Mouse (Mus musculus): Measurements from ENCODE around the gene BC053393.
"Not testable (repeated sequence)": the region's sequence is repeated elsewhere in the genome, so short reads cannot be mapped to it uniquely, and the experiment has no call there.

Gene BC053393

DNA sequence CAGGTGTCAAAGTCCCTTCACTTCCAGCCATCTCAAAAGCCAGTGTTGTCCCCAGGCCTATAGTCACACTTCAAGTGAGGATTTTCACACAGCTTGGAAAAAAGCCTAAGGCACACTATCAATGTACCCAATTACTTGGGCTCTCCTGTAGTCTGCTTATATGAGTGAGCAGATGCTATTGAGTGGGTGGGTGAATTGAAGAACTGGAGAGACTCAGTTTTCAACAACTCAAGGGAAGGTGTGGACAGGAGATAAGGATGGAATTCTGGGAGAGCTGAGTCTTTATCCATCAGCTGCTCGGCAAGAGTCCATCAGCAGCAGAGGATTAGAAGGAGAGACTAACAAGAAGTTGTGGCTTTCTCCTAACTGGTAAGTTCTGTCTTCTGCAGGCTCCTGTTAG lies at the start of gene BC053393:
BC053393 (plus strand) TSS at position 210 of the 400 bp plus-strand sequence.
- DNase-seq = no peak

DNA sequence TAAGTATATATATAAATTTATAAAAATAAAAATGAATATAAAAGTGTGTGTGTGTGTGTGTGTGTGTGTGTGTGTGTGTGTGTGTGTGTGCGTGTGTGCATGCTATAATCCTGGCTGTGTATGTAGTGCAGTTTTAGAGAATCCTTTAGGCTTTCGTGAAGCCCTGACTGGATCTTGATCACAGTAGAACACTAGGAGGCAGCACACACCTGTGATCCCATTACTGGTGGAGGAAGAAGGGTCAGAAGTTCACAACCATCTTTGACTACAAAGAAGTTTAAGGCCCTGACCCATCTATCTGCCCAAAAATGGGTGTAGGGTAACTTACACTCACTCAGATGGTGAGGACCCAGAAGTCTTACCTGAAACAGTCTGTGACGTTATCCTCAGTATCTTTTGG lies 48.6 kb upstream of the BC053393 start:
- no peak for DNase-seq

GRCm38 (mm10) chr11:46523912-46524311 lies 47.4 kb upstream of the BC053393 start, which contains the start of gene Gm12169:
Gm12169 (plus strand) TSS chr11:46524212.
- no peak for DNase-seq

- no peak for DNase-seq
These were observed 41.2 kb upstream of the BC053393 start for GRCm38 (mm10) chr11:46530149-46530548.

GRCm38 (mm10) chr11:46536978-46537377 lies 34.4 kb upstream of the BC053393 start:
- no peak for DNase-seq

GRCm38 (mm10) chr11:46543530-46543929 lies 27.8 kb upstream of the BC053393 start:
- no peak for DNase-seq

DNA sequence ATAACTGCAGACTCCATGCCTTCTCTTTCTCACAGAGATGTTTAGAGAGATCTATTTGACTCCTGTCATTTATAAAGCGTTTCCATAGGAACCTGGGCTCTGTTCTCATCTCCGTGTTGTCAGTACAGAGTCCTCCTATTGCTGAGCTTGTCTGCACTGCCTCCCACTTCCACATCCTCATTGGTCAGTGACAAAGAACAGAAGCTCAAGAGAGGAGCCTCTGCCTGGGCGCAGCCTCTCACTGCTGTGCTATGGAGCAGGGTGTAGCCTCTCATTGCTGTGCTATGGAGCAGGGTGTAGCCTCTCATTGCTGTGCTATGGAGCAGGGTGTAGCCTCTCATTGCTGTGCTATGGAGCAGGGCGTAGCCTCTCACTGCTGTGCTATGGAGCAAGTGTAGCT lies 21.6 kb upstream of the BC053393 start:
- no peak for DNase-seq

DNA sequence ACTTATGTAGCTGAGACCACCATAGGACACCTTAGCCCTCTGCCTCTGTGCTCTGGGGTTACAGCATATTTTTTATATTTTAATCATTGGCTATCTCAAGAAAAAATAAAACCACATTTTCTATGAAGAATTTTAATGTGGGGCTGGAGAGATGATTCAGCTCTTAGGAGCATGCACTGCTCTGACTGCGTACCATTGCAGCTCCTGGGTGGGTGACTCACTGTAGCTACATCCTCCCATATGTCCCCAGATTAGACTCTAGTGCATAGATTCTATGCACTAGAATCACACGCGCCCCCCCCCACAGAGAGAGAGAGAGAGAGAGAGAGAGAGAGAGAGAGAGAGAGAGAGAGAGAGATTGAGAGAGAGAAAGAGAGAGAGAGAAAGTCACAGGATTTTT lies 18.6 kb upstream of the BC053393 start:
- DNase-seq = no peak

DNA sequence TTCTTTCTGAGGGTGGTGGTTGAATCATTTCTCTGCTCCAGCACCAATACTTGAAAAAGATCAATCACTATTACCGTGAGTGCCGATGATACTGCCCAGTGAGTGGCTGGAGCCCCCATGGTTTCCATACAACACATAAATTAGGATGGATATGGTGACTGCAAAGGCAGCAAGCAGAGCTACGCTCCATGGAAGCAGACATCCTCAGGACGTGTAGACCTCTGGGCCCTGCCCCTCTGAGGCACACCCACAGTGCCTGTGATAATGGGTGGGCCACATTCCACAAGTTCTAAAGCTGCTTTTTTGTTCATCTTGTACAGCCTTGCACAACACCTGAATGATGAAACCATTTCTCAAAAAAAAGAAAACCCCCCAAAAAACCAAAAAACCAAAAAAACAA lies 10.2 kb upstream of the BC053393 start:
- DNase-seq = no peak

DNA sequence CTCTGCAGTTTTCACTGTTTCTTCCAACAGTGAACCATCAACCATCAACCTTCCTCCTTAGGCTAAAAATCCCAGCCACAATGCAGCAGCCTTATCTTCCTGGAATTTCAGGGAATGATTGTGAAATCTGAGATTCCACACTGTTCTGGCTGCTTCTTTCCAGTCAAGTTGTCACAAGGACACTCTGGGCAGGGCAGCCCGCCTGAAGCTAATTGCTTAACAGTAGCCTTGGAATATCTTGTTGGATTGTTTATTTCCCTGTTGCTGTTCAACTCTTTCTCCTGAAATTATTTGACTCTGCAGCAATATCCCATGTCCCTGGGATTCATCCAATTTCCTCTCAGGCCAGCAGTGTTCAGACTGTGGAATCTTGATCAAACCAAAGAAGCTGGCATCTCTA lies 6.7 kb upstream of the BC053393 start:
- no peak for DNase-seq

DNA sequence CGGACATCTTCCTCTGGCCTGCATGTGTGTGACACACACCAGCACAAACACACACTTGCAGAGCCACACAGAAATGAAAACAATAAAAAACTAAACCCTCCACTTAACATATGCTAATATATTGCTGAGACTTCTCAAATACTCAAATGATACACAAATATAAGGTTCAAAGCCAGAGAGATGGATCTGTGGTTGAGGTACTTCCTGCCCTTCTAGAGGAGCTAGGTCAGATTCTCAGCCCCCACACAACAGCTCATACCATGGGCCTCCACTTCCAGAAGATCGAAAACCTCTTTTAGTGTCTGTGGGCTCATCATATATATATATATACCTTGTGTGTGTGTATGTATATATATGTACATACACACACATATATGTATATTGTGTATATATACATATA lies 5.4 kb upstream of the BC053393 start:
- DNase-seq = no peak

DNA sequence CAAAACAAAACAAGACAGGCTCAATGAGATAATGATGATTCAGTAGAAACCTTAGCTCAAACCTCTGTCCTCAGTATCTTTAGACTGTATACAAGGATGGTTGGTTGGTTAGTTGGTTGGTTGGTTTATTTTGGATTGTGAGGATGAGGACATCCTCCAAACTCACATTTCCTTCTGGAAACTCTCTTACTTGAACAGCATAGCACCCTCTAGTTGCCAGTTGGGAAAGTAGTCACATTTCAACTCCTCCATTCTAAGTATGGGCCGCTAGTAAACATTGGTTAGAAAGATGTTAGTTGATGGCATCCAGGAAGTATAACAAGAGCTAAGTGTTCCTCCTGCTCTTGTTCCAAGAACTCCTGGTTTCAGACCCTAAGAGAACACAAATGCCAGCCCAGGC lies 2.2 kb upstream of the BC053393 start:
- DNase-seq = no peak

GRCm38 (mm10) chr11:46578771-46579281 lies 7.5 kb downstream of the BC053393 start:
- DNase-seq = no peak

DNA sequence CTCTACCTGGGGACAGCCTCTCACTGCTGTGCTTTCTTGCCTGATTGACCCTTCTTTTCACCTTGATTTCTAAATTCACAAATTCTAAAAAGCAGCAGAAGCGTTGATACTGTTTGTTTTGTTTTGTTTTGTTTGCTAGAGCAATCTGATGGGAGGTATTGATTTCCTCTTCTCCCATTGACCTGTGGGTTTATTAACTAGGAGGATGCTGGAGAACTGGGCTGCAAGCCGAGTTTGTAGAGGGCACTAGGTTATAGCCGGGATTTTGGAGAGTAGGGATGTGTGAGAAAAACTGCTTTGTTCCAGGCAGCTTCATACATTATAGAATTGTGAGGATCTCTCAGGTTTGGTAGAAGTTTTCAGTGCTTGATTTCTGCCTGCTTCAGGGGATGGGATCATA lies 9.1 kb downstream of the BC053393 start:
- no peak for DNase-seq

- DNase-seq = no peak
These were observed 11.4 kb downstream of the BC053393 start for GRCm38 (mm10) chr11:46582741-46583140.

- no peak for DNase-seq
These were observed 21.1 kb downstream of the BC053393 start for GRCm38 (mm10) chr11:46592416-46592815.

DNA sequence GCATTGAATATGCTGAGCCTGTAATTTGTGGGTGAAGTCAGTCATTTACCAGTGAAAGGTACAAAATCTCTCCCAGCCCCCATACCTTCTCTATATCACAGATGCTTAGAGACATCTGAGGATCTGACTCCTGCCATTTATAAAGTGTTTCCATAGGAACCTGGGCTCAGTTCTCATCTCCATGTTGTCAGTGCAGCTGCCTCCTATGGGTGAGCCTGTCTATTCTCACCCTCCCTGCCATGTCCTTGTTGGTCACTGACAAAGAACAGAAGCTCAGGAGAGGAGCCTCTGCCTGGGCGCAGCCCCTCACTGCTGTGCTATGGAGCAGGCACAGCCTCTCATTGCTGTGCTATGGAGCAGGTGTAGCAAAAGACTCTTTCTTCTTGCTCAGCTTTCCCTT lies 48.6 kb downstream of the BC053393 start:
- DNase-seq = no peak

DNA sequence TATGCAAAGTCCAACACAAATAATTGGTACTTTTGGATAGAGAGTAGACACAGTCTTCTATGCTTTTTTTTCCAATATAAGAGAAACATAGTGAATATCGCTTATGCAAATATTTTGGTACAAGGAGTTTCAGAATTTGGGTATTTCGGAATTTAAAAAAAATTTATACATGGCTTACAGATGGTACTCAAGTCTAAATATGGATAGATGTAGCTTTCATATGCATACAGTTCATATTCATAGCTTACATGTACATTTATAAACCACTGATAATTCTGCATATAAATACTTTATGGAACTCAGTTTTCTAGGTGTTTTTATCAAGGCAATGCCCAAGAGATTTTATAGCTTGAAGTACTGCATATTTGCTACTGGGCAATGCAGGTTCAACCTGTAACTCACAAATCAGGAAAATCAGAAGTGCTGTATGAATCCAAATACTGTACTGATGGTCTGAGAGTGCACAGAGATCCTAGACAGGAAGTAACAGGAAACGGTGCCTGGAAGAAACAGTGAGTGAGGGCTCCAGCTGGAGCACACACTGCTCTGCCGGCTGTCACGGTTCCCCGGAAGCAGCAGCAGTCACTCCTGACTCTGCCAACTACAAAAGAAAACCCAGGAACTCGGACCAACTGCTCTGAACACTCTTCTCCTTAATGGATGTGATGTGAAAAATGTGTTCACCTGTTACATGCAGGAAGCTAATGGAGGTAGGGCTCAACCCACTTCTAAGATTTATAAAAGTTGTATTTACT lies 49.3 kb downstream of the BC053393 start:
- no peak for DNase-seq

- DNase-seq = no peak
These were observed 58.0 kb downstream of the BC053393 start, which contains the start of gene Dppa1 for GRCm38 (mm10) chr11:46629211-46629795. Dppa1 (minus strand) TSS chr11:46629261.

GRCm38 (mm10) chr11:46631635-46632034 lies 60.3 kb downstream of the BC053393 start:
- no peak for DNase-seq

DNA sequence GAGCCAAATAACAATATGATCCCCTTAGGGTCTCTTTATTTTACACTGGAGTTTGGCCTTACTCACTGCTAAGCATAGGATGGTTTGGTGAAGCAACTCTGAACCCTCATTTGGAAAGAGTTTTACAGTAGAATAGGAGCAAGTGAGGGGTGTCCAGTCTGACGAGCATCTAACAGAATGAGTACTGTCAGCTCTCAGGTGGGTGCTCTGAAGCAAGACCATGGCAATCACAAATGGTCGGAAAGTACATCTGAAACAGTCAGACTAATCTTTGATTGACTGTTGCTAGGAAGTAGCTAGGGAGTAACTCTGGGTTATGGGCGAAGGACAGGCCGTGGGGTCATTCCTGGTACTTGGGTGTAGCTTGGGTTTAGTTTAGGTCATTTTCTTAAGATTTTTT lies 64.2 kb downstream of the BC053393 start:
- DNase-seq = not testable (repeated sequence)

DNA sequence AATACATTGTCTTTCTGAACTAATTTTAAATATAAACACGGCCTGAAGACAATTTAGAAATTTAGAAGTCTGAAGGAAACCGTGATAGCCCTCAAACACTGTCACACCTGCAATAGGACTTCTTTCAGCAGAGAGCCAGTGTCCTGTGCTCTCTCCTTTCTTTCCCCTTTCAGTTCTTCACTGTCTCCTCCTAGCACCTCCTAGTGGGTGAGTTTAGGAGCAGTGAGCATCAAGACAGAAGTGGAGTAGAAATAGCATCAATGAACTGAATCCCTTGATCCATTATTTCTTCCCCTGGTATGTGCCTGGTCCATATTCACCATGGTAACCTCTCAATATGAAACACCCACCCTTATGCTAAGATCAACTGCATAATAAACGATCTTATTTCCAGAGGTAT lies 65.2 kb downstream of the BC053393 start:
- no peak for DNase-seq

Measured in cerebellum, adult 9-10 months (tissue).